Comparison of ENCODE assay signal across 10 mouse cellular contexts in the genomic region with DNA sequence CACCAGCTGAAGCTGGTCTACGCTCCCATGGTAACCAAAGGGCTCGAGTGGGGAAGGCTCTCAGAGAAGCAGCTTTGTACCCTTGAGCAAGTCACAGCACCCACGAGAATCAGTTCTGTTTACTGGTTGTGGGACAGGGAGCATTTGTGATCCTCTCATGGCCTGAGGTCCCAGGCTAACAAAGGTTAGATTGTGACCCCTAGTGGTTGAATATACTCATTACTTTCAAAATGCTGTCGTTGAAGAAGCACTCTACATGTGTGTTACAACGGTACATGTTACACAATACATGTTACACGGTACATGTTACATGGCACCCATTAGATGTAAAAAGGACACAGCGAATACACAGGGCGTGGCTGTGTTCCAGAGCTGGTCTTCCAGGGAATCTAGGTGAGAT. TPM values are rescaled to one million over a fixed set of nuclear protein-coding genes. Genes with fewer than 3 reads are reported as not detected.
DNase-seq lines count a peak whose midpoint lies in the region; ATAC-seq and TF ChIP-seq lines count a peak whose summit lies in the region.
"Had no signal": no experiment of that assay in that cellular context is flagged by ENCODE, and none has a peak within 500 bp of the region (broad histone marks: within the 10 kb centered on the region; RNA-seq: fewer than 3 reads in every experiment).

No protein-coding gene starts in this region.

- H3K27ac ChIP-seq in layer of hippocampus, adult 2 months, result no peak overlapping the region
- H3K27ac ChIP-seq: limb, embryonic 15.5 days had no signal

- no peak for ATAC-seq in frontal cortex, adult (ENCODE audit: low TSS enrichment)

- TF ChIP-seq CTCF in layer of hippocampus, adult 2 months (conservative IDR thresholded peaks at IDR 0.05), result peak; percentile 80

- no peak for DNase-seq in layer of hippocampus, adult 2 months (ENCODE audit: low spot score in 2 of 2)
- no peak for DNase-seq in layer of hippocampus, postnatal 25 days (ENCODE audit: extremely low spot score in 1 of 2, low spot score in 1 of 2)
- peak; percentile 57 for DNase-seq in CD4-positive helper T cell, adult 2 months (ENCODE audit: low read depth, low spot score)
- peak; percentile 45 for DNase-seq in MEL-GATA-1-ER (ENCODE audit: extremely low read depth, low read depth)
- DNase-seq in hindlimb bud, embryonic 11.5 days (ENCODE audit: extremely low spot score, low read depth, low spot score), result peak; percentile 39
- no peak for DNase-seq in right cerebral cortex, postnatal 36 days (ENCODE audit: low spot score in 2 of 2)
- no peak for DNase-seq in left cerebral cortex, adult 9 months (ENCODE audit: low spot score in 2 of 2)
- DNase-seq: kidney, adult 18-20 months had no signal

- no peak overlapping the region for H3K4me3 ChIP-seq in layer of hippocampus, adult 2 months
- H3K4me3 ChIP-seq: limb, embryonic 15.5 days had no signal

RNA-seq across cellular contexts. Expression of a gene that starts 34.7 kb away (rescaled TPM):
- total RNA-seq in layer of hippocampus, adult 2 months (2021), result 10 to 100 TPM; 22.6 to 23.8 TPM
- total RNA-seq in layer of hippocampus, postnatal 25 days (2021), result 10 to 100 TPM; 22.7 to 23.5 TPM

RNA-seq across cellular contexts. Expression of a gene that starts 38.4 kb away (rescaled TPM):
- 10 to 100 TPM; 33.0 to 35.4 TPM for total RNA-seq in layer of hippocampus, adult 2 months (2021)
- 10 to 100 TPM; 31.9 to 36.9 TPM for total RNA-seq in layer of hippocampus, postnatal 25 days (2021)

Comparison
In these comparisons a context has a peak if more than half of its experiments do, and no peak if none do; other contexts are left out.
1. DNase-seq: peak in CD4-positive helper T cell, adult 2 months (single experiment), MEL-GATA-1-ER (single experiment) and hindlimb bud, embryonic 11.5 days (single experiment); none in layer of hippocampus, adult 2 months (0 of 2), layer of hippocampus, postnatal 25 days (0 of 2), right cerebral cortex, postnatal 36 days (0 of 2) and left cerebral cortex, adult 9 months (0 of 2).